Mouse (Mus musculus) T-helper 17 cell (primary cell): ENCODE measurements around the gene Atxn1.

Experiments
- in situ Hi-C, 2 experiments: fragments of 300-600 bp; cut with MboI, MseI; formaldehyde crosslinking; loops; 1 replicate in 1 of 2; 2 replicates in 1 of 2; pipeline ENCODE4 v1.15.1; 2025; ENCODE audit warnings: high pct_unique_total_duplicates in 2 of 2

Atxn1 gene

GRCm38 (mm10) chr13:45964853-45965593 is at the start of gene Atxn1:
TSS of gene Atxn1 (minus strand) at chr13:45965008.
- in situ Hi-C loops = loop anchor here (5.0 to 25.0 kb wide), 4 partner anchors 80 to 278 kb away; no protein-coding TSS in a partner anchor

GRCm38 (mm10) chr13:46011232-46011631 is 46.4 kb upstream of the Atxn1 start:
- in situ Hi-C loops = loop anchor here in 1 of 2 experiments (25.0 kb wide), 1 partner anchor 674 kb away; no protein-coding TSS in a partner anchor

- in situ Hi-C loops = loop anchor here in 1 of 2 experiments (25.0 kb wide), 1 partner anchor 673 kb away; no protein-coding TSS in a partner anchor
Observed at GRCm38 (mm10) chr13:46010075-46010474, 45.3 kb upstream of the Atxn1 start.

- in situ Hi-C loops = loop anchor here in 1 of 2 experiments (25.0 kb wide), 1 partner anchor 672 kb away; no protein-coding TSS in a partner anchor
Observed at GRCm38 (mm10) chr13:46008831-46009666, 44.2 kb upstream of the Atxn1 start.

- in situ Hi-C loops = loop anchor here in 1 of 2 experiments (25.0 kb wide), 1 partner anchor 669 kb away; no protein-coding TSS in a partner anchor
Observed at GRCm38 (mm10) chr13:46006211-46007102, 41.6 kb upstream of the Atxn1 start.

GRCm38 (mm10) chr13:46005656-46006055 is 40.8 kb upstream of the Atxn1 start:
- in situ Hi-C loops = loop anchor here in 1 of 2 experiments (25.0 kb wide), 1 partner anchor 668 kb away; no protein-coding TSS in a partner anchor

GRCm38 (mm10) chr13:46001356-46001755 is 36.5 kb upstream of the Atxn1 start:
- in situ Hi-C loops = loop anchor here in 1 of 2 experiments (25.0 kb wide), 1 partner anchor 664 kb away; no protein-coding TSS in a partner anchor

- in situ Hi-C loops = no loop called here
Observed at GRCm38 (mm10) chr13:45992953-45993352, 28.1 kb upstream of the Atxn1 start.

GRCm38 (mm10) chr13:45990486-45990885 is 25.7 kb upstream of the Atxn1 start:
- in situ Hi-C loops = no loop called here

- in situ Hi-C loops = loop anchor here in 1 of 2 experiments (10.0 kb wide), 1 partner anchor 1674 kb away; no protein-coding TSS in a partner anchor
Observed at GRCm38 (mm10) chr13:45979246-45979645, 14.4 kb upstream of the Atxn1 start.

GRCm38 (mm10) chr13:45976894-45977293 is 12.1 kb upstream of the Atxn1 start:
- in situ Hi-C loops = loop anchor here in 1 of 2 experiments (10.0 kb wide), 1 partner anchor 1672 kb away; no protein-coding TSS in a partner anchor

GRCm38 (mm10) chr13:45974651-45975050 is 9.8 kb upstream of the Atxn1 start:
- in situ Hi-C loops = loop anchor here in 1 of 2 experiments (10.0 to 25.0 kb wide), 2 partner anchors 287 to 1670 kb away; no protein-coding TSS in a partner anchor

GRCm38 (mm10) chr13:45973972-45974490 is 9.2 kb upstream of the Atxn1 start:
- in situ Hi-C loops = loop anchor here in 1 of 2 experiments (10.0 to 25.0 kb wide), 2 partner anchors 287 to 1669 kb away; no protein-coding TSS in a partner anchor

- in situ Hi-C loops = loop anchor here in 1 of 2 experiments (10.0 to 25.0 kb wide), 2 partner anchors 284 to 1666 kb away; no protein-coding TSS in a partner anchor
Observed at GRCm38 (mm10) chr13:45970920-45971536, 6.2 kb upstream of the Atxn1 start.

- in situ Hi-C loops = loop anchor here (5.0 to 25.0 kb wide), 4 partner anchors 83 to 281 kb away; no protein-coding TSS in a partner anchor
Observed at GRCm38 (mm10) chr13:45968206-45968605, 3.4 kb upstream of the Atxn1 start.

- in situ Hi-C loops = loop anchor here (5.0 to 25.0 kb wide), 4 partner anchors 83 to 280 kb away; no protein-coding TSS in a partner anchor
Observed at GRCm38 (mm10) chr13:45967371-45967770, 2.6 kb upstream of the Atxn1 start.

GRCm38 (mm10) chr13:45966586-45966985 is 1.8 kb upstream of the Atxn1 start:
- in situ Hi-C loops = loop anchor here (5.0 to 25.0 kb wide), 4 partner anchors 82 to 279 kb away; no protein-coding TSS in a partner anchor

GRCm38 (mm10) chr13:45965594-45966432 is 1.0 kb upstream of the Atxn1 start:
- in situ Hi-C loops = loop anchor here (5.0 to 25.0 kb wide), 4 partner anchors 81 to 279 kb away; no protein-coding TSS in a partner anchor
